Mouse (Mus musculus) G1E (cell line): Measurements from ENCODE around the gene Ppp2r5a. TPM values are rescaled to one million over a fixed set of nuclear protein-coding genes. Genes with fewer than 3 reads are reported as not detected.

Experiments
- ATAC-seq: 2 replicates; pipeline ENCODE4 v1.8.0; 2016; ENCODE audit warnings: mild to moderate bottlenecking; ENCODE audit not compliant: insufficient number of reproducible peaks, poor library complexity, low FRiP score, severe bottlenecking; ENCODE audit errors: extremely low read depth
- DNase-seq: peaks from one replicate; pipeline ENCODE4 v3.0.0; 2012; ENCODE audit warnings: low spot score
- H3K27me3 ChIP-seq: 2 replicates; pipeline ENCODE4 v1.6.1; 2012; ENCODE audit warnings: mild to moderate bottlenecking, low read length, inconsistent platforms; ENCODE audit not compliant: insufficient read depth
- H3K36me3 ChIP-seq: replicated peaks from 2 replicates; pipeline ENCODE3; 2012; ENCODE audit warnings: mild to moderate bottlenecking, inconsistent platforms
- H3K4me1 ChIP-seq: 2 replicates; pipeline ENCODE4 v1.6.1; 2012; ENCODE audit warnings: low read depth, low read length, inconsistent platforms, mixed read lengths; ENCODE audit not compliant: insufficient read depth
- H3K4me3 ChIP-seq: 2 replicates; pipeline ENCODE4 v1.5.1; 2012; ENCODE audit warnings: low read depth, mild to moderate bottlenecking, inconsistent platforms, low read length, moderate library complexity, mixed read lengths
- H3K9me3 ChIP-seq: replicated peaks from 2 replicates; pipeline ENCODE4 v1.6.1; 2012; ENCODE audit warnings: inconsistent platforms
- CTCF ChIP-seq: IDR thresholded peaks from 2 replicates; pipeline ENCODE4 v1.5.1; 2012; ENCODE audit warnings: low read depth, low read length, inconsistent platforms, mixed read lengths
- GATA1 ChIP-seq: IDR thresholded peaks from 2 replicates; pipeline ENCODE4 v1.6.1; 2012; ENCODE audit warnings: borderline replicate concordance, low read length, inconsistent platforms, mixed read lengths
- GATA2 ChIP-seq: IDR thresholded peaks from 2 replicates; pipeline ENCODE4 v1.6.1; 2012; ENCODE audit warnings: low read depth, low read length, inconsistent platforms, borderline replicate concordance
- POLR2AphosphoS5 ChIP-seq: IDR thresholded peaks from 2 replicates; pipeline ENCODE4 v1.6.1; 2012; ENCODE audit warnings: low read depth, low read length, inconsistent platforms; ENCODE audit not compliant: insufficient replicate concordance
- TAL1 ChIP-seq: conservative IDR thresholded peaks from 2 replicates; pipeline ENCODE4 v1.6.1; 2012; ENCODE audit warnings: low read depth, low read length, inconsistent platforms, mixed read lengths
- polyA plus RNA-seq: library from polyadenylated mRNA; stranded (reverse); fragments of >175 nt; gene quantifications from 2 replicates; pipeline ENCODE4 v1.2.3, GENCODE M21; 2012
- total RNA-seq, 2 experiments: library from RNA; stranded (forward) in 1 of 2; stranded (reverse) in 1 of 2; fragments of 200-1000 nt in 1 of 2; fragments of >200 nt in 1 of 2; fragmentation: Nextera tagmentation in 1 of 2; gene quantifications; 2 replicates each; pipeline ENCODE4 v1.2.3; 2014 to 2017

Ppp2r5a gene
- total and polyA plus RNA-seq, 3 experiments, result 45.1 to 133 (median 133) TPM

DNA sequence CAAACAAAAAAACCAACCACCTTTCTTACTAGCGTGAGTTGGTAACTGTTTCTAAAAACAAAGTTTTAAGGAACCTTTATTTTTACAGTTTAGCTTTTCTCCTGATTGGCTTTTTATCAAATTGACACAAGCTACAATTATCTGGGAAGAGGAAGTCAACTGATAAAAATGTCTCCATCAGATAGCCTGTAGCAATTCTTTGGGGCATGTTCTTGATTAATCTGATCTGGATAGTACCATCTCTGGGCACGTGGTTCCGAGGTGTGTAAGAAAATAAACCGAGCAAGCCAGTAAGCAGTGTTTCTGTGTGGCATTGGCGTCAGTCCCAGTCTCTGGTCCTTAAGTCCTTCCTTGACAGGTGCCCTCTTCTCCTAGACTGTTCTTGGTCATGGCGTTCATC lies 40.7 kb downstream of the Ppp2r5a start:
- ATAC-seq, result peak; percentile 16; the same call in 1 of the 2 replicates
- Histone ChIP-seq H3K36me3 (peaks cover 89% of the 10 kb centered on the region), H3K27me3 (no peaks in the 10 kb centered on the region), H3K4me1 (peaks cover 20% of the 10 kb centered on the region), H3K9me3 (no peaks in the 10 kb centered on the region), H3K4me3 (no peak overlapping the region)
- no peak for TF ChIP-seq POLR2AphosphoS5
- TF ChIP-seq TAL1, result no peak
- no peak for TF ChIP-seq GATA1
- TF ChIP-seq GATA2, result no peak
- no peak for TF ChIP-seq CTCF
- DNase-seq, result no peak

DNA sequence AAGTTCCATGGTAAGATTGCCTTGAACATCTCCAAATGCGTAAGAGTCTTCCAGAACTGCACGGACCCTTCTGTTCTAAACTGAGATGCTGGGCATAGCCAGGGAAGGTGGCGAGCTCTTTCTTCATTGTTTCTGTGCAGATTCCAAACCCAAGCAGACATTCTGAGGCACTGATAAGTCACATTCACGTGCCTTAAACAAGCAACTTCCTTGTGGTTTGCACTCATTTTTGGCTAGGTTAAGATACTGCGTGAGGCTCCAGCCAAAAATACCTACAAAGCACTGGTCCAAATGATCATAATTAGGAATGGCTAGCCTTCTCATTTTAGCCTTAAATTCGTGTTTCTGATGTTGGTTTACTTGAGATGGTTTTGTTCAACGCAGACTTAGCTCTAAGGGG lies 43.6 kb downstream of the Ppp2r5a start:
- TF ChIP-seq POLR2AphosphoS5 (no peak), TAL1 (no peak), GATA2 (no peak), CTCF (no peak), GATA1 (no peak)
- Histone ChIP-seq H3K36me3 (peaks cover 91% of the 10 kb centered on the region), H3K27me3 (no peaks in the 10 kb centered on the region), H3K4me3 (no peak overlapping the region), H3K4me1 (peaks cover 20% of the 10 kb centered on the region), H3K9me3 (no peaks in the 10 kb centered on the region)
- DNase-seq (no peak), ATAC-seq (no peak)

DNA sequence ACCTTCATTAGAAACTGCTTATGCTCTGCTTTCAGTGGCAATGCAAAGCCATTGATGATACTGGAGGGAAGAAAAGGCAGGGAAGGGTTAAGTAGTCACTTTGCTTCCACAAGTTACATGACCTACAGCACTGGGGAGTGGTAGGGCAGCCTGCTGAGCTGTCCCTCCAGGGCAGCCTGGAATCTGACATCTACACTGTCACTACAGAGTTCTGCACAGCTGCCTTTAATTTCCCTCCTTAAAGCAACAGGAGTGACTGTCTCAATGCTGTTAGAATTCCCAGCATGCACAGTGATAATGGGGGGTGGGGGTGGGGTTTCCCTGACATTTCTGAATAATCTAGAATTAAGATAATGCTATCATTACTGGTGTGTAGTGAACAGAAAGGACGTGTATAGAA lies 46.1 kb downstream of the Ppp2r5a start:
- H3K4me1 ChIP-seq, result peaks cover 4% of the 10 kb centered on the region; the same call in 1 of the 2 replicates
- H3K27me3 ChIP-seq, result no peaks in the 10 kb centered on the region
- peaks cover 91% of the 10 kb centered on the region for H3K36me3 ChIP-seq
- ATAC-seq, result no peak
- H3K4me3 ChIP-seq, result no peak overlapping the region
- no peak for DNase-seq
- peaks cover 3% of the 10 kb centered on the region for H3K9me3 ChIP-seq
- TF ChIP-seq CTCF, result no peak
- no peak for TF ChIP-seq TAL1
- no peak for TF ChIP-seq POLR2AphosphoS5
- TF ChIP-seq GATA2, result no peak
- TF ChIP-seq GATA1, result no peak

DNA sequence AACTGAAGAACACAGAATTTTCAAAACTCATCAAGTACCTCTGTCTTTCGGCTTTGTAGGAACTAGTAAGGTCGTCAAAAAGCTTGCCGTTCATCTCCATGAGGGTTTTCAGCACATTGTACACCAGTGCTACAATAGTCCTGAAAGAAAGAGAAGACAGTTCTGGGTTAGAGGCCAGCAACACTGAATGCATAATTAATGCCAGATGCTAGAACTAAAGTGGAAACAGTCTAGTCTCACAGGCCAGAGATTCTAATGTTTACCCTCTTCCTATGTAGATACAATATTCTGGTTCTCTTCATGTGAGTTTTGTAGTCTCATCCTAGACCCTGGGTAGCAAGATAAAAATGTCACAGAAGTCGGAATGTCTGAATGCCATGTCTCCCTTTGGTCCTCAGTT lies 49.2 kb downstream of the Ppp2r5a start:
- H3K4me1 ChIP-seq, result no peaks in the 10 kb centered on the region; the same call in 1 of the 2 replicates
- TF ChIP-seq TAL1 (no peak), GATA2 (no peak), CTCF (no peak), GATA1 (no peak), POLR2AphosphoS5 (no peak)
- peaks cover 3% of the 10 kb centered on the region for H3K9me3 ChIP-seq
- ATAC-seq, result no peak
- no peak overlapping the region for H3K4me3 ChIP-seq
- no peaks in the 10 kb centered on the region for H3K27me3 ChIP-seq
- H3K36me3 ChIP-seq, result peaks cover 90% of the 10 kb centered on the region
- DNase-seq, result no peak

DNA sequence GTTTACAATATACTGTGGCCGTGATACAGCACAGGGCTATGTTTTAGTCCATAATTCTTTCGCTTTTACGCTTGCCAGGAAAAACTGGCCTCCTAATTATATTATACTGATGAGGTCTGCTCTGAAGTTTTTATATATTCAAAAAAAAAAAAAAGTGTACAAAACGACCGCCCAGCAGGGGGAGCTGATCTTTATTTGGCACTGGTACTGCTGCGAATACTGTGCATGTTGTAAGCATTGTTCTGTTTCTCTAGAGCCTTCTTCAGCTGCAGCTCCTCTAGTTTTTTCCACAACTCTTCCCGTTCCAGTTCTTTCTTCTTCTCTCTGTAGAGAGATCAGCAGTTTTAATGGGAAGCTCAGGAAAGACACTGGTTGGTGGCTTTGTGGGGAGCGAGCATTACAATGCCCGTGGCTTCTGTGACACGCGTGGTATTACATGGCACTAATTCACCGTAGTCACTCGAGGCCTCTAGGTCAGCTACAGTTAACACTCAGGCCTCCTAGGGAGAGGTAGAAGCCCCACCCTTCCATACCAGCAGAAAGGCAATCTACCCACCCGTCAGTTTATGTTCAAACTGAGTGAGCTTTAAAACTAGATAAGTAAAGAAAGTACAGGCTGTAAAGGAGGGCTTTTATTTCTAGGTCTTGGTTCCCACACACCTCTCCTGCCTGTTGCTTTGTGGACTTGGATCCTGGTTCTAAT lies 50.1 kb downstream of the Ppp2r5a start:
- no peak for TF ChIP-seq GATA2
- no peak for TF ChIP-seq GATA1
- TF ChIP-seq POLR2AphosphoS5, result no peak
- TF ChIP-seq TAL1, result no peak
- no peak for TF ChIP-seq CTCF
- Histone ChIP-seq H3K4me1 (no peaks in the 10 kb centered on the region; the same call in 1 of the 2 replicates), H3K9me3 (peaks cover 3% of the 10 kb centered on the region), H3K4me3 (no peak overlapping the region), H3K27me3 (no peaks in the 10 kb centered on the region), H3K36me3 (peaks cover 88% of the 10 kb centered on the region)
- ATAC-seq (no peak), DNase-seq (no peak)

DNA sequence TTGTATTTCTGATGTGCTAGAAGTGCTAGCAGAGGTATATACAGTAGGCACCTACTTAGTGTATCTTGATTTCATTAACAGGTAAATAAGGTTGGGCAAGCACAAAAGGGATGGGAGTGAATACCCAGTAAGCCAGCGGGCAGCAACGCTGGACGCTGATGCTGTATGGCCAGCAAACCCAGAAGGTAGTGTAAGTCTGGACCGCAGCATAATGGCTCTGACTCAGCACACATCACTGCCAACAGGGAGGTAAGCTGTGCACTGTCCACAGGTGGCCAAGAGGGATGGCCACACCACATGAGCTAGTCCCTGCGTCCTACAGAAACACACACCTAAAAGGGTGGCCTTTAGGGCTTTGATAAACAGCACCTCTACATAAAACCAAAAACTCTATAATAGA lies 52.7 kb downstream of the Ppp2r5a start:
- Histone ChIP-seq H3K27me3 (no peaks in the 10 kb centered on the region), H3K9me3 (peaks cover 3% of the 10 kb centered on the region), H3K4me3 (no peak overlapping the region), H3K4me1 (no peaks in the 10 kb centered on the region; the same call in 1 of the 2 replicates), H3K36me3 (peaks cover 88% of the 10 kb centered on the region)
- ATAC-seq, result no peak
- no peak for DNase-seq
- TF ChIP-seq POLR2AphosphoS5 (no peak), GATA2 (no peak), TAL1 (no peak), GATA1 (no peak), CTCF (no peak)
